Mouse (Mus musculus): ENCODE data around the gene Uevld. TPM values are rescaled to one million over a fixed set of nuclear protein-coding genes. Genes with fewer than 3 reads are reported as not detected.

Gene Uevld
- polyA plus RNA-seq, 1 experiment from 2014 or later: 4.7 TPM

Other genes with a start within 250 kb of the Uevld start
- 14.1 and 16.2 TPM in 2 replicates for gene Saal1, start 247.8 kb downstream of the Uevld start, polyA plus RNA-seq (2015; fragmentation: Nextera tagmentation; extraction: Ambion mirVana)
- gene Saa3, start 242.8 kb downstream of the Uevld start, polyA plus RNA-seq (2015; fragmentation: Nextera tagmentation; extraction: Ambion mirVana): 0.19 and 0.20 TPM in 2 replicates
- not detected in 2 replicates for gene Saa4, start 225.9 kb downstream of the Uevld start, polyA plus RNA-seq (2015; fragmentation: Nextera tagmentation; extraction: Ambion mirVana)
- gene Saa1, start 215.5 kb downstream of the Uevld start, polyA plus RNA-seq (2015; fragmentation: Nextera tagmentation; extraction: Ambion mirVana): 0.27 and 0.56 TPM in 2 replicates
- gene Saa2, start 206.7 kb downstream of the Uevld start, polyA plus RNA-seq (2015; fragmentation: Nextera tagmentation; extraction: Ambion mirVana): 0.57 and 0.58 TPM in 2 replicates
- gene Hps5, start 162.5 kb downstream of the Uevld start, polyA plus RNA-seq (2015; fragmentation: Nextera tagmentation; extraction: Ambion mirVana): 9.7 and 12.6 TPM in 2 replicates
- gene Gtf2h1, start 162.4 kb downstream of the Uevld start, polyA plus RNA-seq (2015; fragmentation: Nextera tagmentation; extraction: Ambion mirVana): 41.0 and 41.2 TPM in 2 replicates
- 894 and 950 TPM in 2 replicates for gene Ldha, start 117.1 kb downstream of the Uevld start, polyA plus RNA-seq (2015; fragmentation: Nextera tagmentation; extraction: Ambion mirVana)
- 0.25 and 0.55 TPM in 2 replicates for gene Ldhc, start 97.3 kb downstream of the Uevld start, polyA plus RNA-seq (2015; fragmentation: Nextera tagmentation; extraction: Ambion mirVana)
- gene Tsg101, start 38.6 kb downstream of the Uevld start, polyA plus RNA-seq (2015; fragmentation: Nextera tagmentation; extraction: Ambion mirVana): 311 and 323 TPM in 2 replicates
- not detected in 2 replicates for gene Gm9999, start 25.1 kb upstream of the Uevld start, polyA plus RNA-seq (2015; fragmentation: Nextera tagmentation; extraction: Ambion mirVana)
- 7.4 and 8.0 TPM in 2 replicates for gene Spty2d1, start 49.9 kb upstream of the Uevld start, polyA plus RNA-seq (2015; fragmentation: Nextera tagmentation; extraction: Ambion mirVana)
- 25.9 and 27.3 TPM in 2 replicates for gene Tmem86a, start 92.1 kb upstream of the Uevld start, polyA plus RNA-seq (2015; fragmentation: Nextera tagmentation; extraction: Ambion mirVana)
- 181 and 198 TPM in 2 replicates for gene Ptpn5, start 175.2 kb upstream of the Uevld start, polyA plus RNA-seq (2015; fragmentation: Nextera tagmentation; extraction: Ambion mirVana)
- gene Mrgpra6, start 246.4 kb upstream of the Uevld start, polyA plus RNA-seq (2015; fragmentation: Nextera tagmentation; extraction: Ambion mirVana): not detected in 2 replicates

Data from hindbrain, embryonic 16.5 days (tissue).